In the genomic region with DNA sequence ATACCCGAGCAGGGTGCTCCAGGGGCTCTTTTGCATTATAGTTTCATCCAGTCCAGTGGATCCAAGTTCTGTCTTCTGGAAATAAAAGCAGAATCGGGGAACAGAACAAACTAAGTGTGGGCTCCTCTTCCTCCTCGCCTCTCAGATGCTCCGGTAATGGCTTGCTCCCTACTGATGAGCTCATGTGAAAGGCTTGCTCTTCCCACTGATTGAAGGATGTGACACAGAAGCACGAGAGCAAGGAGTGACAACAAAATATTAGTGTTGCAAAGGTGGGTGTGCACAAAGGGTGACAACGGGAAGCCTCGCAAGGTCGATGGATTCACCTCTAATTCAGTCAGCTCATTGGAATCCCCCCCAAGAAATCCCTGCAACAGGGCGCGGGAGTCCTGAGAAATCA, we compare ENCODE assay signal across 15 mouse cellular contexts. TPM values are rescaled to one million over a fixed set of nuclear protein-coding genes. Genes with fewer than 3 reads are reported as not detected.
DNase-seq lines count a peak whose midpoint lies in the region; ATAC-seq and TF ChIP-seq lines count a peak whose summit lies in the region.
"Had no signal": no experiment of that assay in that cellular context is flagged by ENCODE, and none has a peak within 500 bp of the region (broad histone marks: within the 10 kb centered on the region; RNA-seq: fewer than 3 reads in every experiment).

No protein-coding gene starts in this region.

- H3K36me3 ChIP-seq in hindbrain, embryonic 10.5 days: no peaks in the 10 kb centered on the region
- no peaks in the 10 kb centered on the region for H3K36me3 ChIP-seq in hindbrain, postnatal 0 days (ENCODE audit: insufficient read depth, low read length)
- H3K36me3 ChIP-seq in forebrain, embryonic 15.5 days: no peaks in the 10 kb centered on the region
- no peaks in the 10 kb centered on the region for H3K36me3 ChIP-seq in midbrain, embryonic 10.5 days
- no peaks in the 10 kb centered on the region for H3K36me3 ChIP-seq in neural tube, embryonic 11.5 days (ENCODE audit: control insufficient read depth, insufficient read depth, low read length)
- H3K36me3 ChIP-seq in heart, adult 2 months (ENCODE audit: control insufficient read depth, insufficient read depth, low read length): no peaks in the 10 kb centered on the region
- H3K36me3 ChIP-seq: embryonic facial prominence, embryonic 12.5 days; limb, embryonic 13.5 days had no signal

- no peak for TF ChIP-seq POLR2A in heart, adult 2 months (IDR thresholded peaks at IDR 0.05; ENCODE audit: insufficient read depth, low read depth, low read length)

- no peak for ATAC-seq in hindbrain, postnatal 0 days
- ATAC-seq in forebrain, embryonic 15.5 days (replicated peaks): no peak
- no peak for ATAC-seq in neural tube, embryonic 11.5 days (ENCODE audit: insufficient read depth, low FRiP score, low TSS enrichment)
- ATAC-seq: lung, postnatal 0 days had no signal

- no peak for TF ChIP-seq CTCF in hindbrain, postnatal 0 days (IDR thresholded peaks at IDR 0.05; ENCODE audit: low read depth)
- no peak for TF ChIP-seq CTCF in heart, adult 2 months (IDR thresholded peaks at IDR 0.05)

- no peaks in the 10 kb centered on the region for H3K79me2 ChIP-seq in heart, adult 2 months (replicated peaks; ENCODE audit: control insufficient read depth, insufficient read depth, low read length)

- H3K4me1 ChIP-seq in hindbrain, embryonic 10.5 days (replicated peaks): peaks cover 32% of the 10 kb centered on the region
- H3K4me1 ChIP-seq in hindbrain, postnatal 0 days (ENCODE audit: insufficient read depth, low read length): no peaks in the 10 kb centered on the region
- H3K4me1 ChIP-seq in forebrain, embryonic 15.5 days: peaks cover under 1% of the 10 kb centered on the region
- H3K4me1 ChIP-seq in midbrain, embryonic 10.5 days: peaks cover 16% of the 10 kb centered on the region
- peaks cover 8% of the 10 kb centered on the region for H3K4me1 ChIP-seq in neural tube, embryonic 11.5 days (ENCODE audit: control insufficient read depth, insufficient read depth, low read length)
- no peaks in the 10 kb centered on the region for H3K4me1 ChIP-seq in heart, adult 2 months (ENCODE audit: control insufficient read depth, insufficient read depth, low read length)
- H3K4me1 ChIP-seq: megakaryocyte, embryonic 14.5 days had no signal

- H3K27me3 ChIP-seq in hindbrain, embryonic 10.5 days (ENCODE audit: insufficient read depth, poor library complexity, severe bottlenecking): no peaks in the 10 kb centered on the region
- H3K27me3 ChIP-seq in hindbrain, postnatal 0 days (ENCODE audit: insufficient read depth, low read length): no peaks in the 10 kb centered on the region
- no peaks in the 10 kb centered on the region for H3K27me3 ChIP-seq in forebrain, embryonic 15.5 days
- H3K27me3 ChIP-seq in midbrain, embryonic 10.5 days (ENCODE audit: low read depth, poor library complexity, severe bottlenecking): no peaks in the 10 kb centered on the region
- no peaks in the 10 kb centered on the region for H3K27me3 ChIP-seq in neural tube, embryonic 11.5 days (ENCODE audit: control insufficient read depth, insufficient read depth, low read length)
- no peaks in the 10 kb centered on the region for H3K27me3 ChIP-seq in heart, adult 2 months (ENCODE audit: control insufficient read depth, insufficient read depth, low read length)
- H3K27me3 ChIP-seq: embryonic facial prominence, embryonic 12.5 days; limb, embryonic 13.5 days; megakaryocyte, embryonic 14.5 days had no signal

- intact Hi-C loops in heart, adult 2 months (cut with DNase I): no loop called here

- H3K4me3 ChIP-seq in hindbrain, embryonic 10.5 days: no peak overlapping the region
- H3K4me3 ChIP-seq in hindbrain, postnatal 0 days (ENCODE audit: low read length): no peak overlapping the region
- H3K4me3 ChIP-seq in forebrain, embryonic 15.5 days: no peak overlapping the region
- no peak overlapping the region for H3K4me3 ChIP-seq in midbrain, embryonic 10.5 days
- no peak overlapping the region for H3K4me3 ChIP-seq in neural tube, embryonic 11.5 days (ENCODE audit: low read depth, low read length)
- no peak overlapping the region for H3K4me3 ChIP-seq in heart, adult 2 months
- H3K4me3 ChIP-seq: embryonic facial prominence, embryonic 12.5 days; limb, embryonic 13.5 days; megakaryocyte, embryonic 14.5 days had no signal

- no peak overlapping the region for H3K4me2 ChIP-seq in hindbrain, postnatal 0 days (ENCODE audit: low read depth, low read length)
- H3K4me2 ChIP-seq in forebrain, embryonic 15.5 days (replicated peaks): no peak overlapping the region
- no peak overlapping the region for H3K4me2 ChIP-seq in neural tube, embryonic 11.5 days (ENCODE audit: low read depth)
- H3K4me2 ChIP-seq: embryonic facial prominence, embryonic 12.5 days; limb, embryonic 13.5 days had no signal

- 63% methylated on average over 10 of the region's 10 CpGs for WGBS in hindbrain, embryonic 10.5 days
- WGBS in hindbrain, postnatal 0 days: 59% methylated on average over 10 of the region's 10 CpGs
- 57% methylated on average over 10 of the region's 10 CpGs for WGBS in forebrain, embryonic 15.5 days
- WGBS in midbrain, embryonic 10.5 days: 74% methylated on average over 10 of the region's 10 CpGs
- 40% methylated on average over 10 of the region's 10 CpGs for WGBS in neural tube, embryonic 11.5 days
- WGBS in heart, adult 2 months: 63% methylated on average over 10 of the region's 10 CpGs

- peak overlapping the region; percentile 66 for H3K27ac ChIP-seq in hindbrain, embryonic 10.5 days
- H3K27ac ChIP-seq in hindbrain, postnatal 0 days: no peak overlapping the region
- H3K27ac ChIP-seq in forebrain, embryonic 15.5 days (replicated peaks): peak overlapping the region; percentile 15; the same call in 1 of the 2 replicates
- peak overlapping the region; percentile 56 for H3K27ac ChIP-seq in midbrain, embryonic 10.5 days (replicated peaks)
- H3K27ac ChIP-seq in neural tube, embryonic 11.5 days (ENCODE audit: low read depth, low read length): peak overlapping the region; percentile 60
- H3K27ac ChIP-seq in heart, adult 2 months: no peak overlapping the region
- H3K27ac ChIP-seq: embryonic facial prominence, embryonic 12.5 days; limb, embryonic 13.5 days; liver, embryonic 14.5 days had no signal

- TF ChIP-seq EP300 in heart, adult 2 months (IDR thresholded peaks at IDR 0.05; ENCODE audit: insufficient read depth, low read depth, low read length): no peak

- no peak for DNase-seq in hindbrain, embryonic 10.5 days (ENCODE audit: low spot score)
- DNase-seq in hindbrain, postnatal 0 days (ENCODE audit: low spot score): no peak
- no peak for DNase-seq in midbrain, embryonic 10.5 days (ENCODE audit: low spot score)
- DNase-seq in neural tube, embryonic 11.5 days (ENCODE audit: low spot score): no peak
- no peak for DNase-seq in heart, adult 2 months
- no peak for DNase-seq in urinary bladder, postnatal 14 days (ENCODE audit: low spot score)
- no peak for DNase-seq in spleen, postnatal 10 days (ENCODE audit: low spot score in 2 of 2)
- DNase-seq: cerebellum, postnatal 14 days; kidney, postnatal 4 days had no signal

- H3K9me3 ChIP-seq in hindbrain, embryonic 10.5 days: no peaks in the 10 kb centered on the region
- no peaks in the 10 kb centered on the region for H3K9me3 ChIP-seq in hindbrain, postnatal 0 days (ENCODE audit: low read length)
- no peaks in the 10 kb centered on the region for H3K9me3 ChIP-seq in forebrain, embryonic 15.5 days
- no peaks in the 10 kb centered on the region for H3K9me3 ChIP-seq in midbrain, embryonic 10.5 days (replicated peaks)
- H3K9me3 ChIP-seq in neural tube, embryonic 11.5 days (ENCODE audit: control insufficient read depth, low read length): no peaks in the 10 kb centered on the region
- H3K9me3 ChIP-seq: embryonic facial prominence, embryonic 12.5 days; limb, embryonic 13.5 days; megakaryocyte, embryonic 14.5 days had no signal

- H3K9ac ChIP-seq in hindbrain, postnatal 0 days (replicated peaks; ENCODE audit: low read length): no peak overlapping the region; the same call in 1 of the 2 replicates
- no peak overlapping the region for H3K9ac ChIP-seq in forebrain, embryonic 15.5 days (replicated peaks)
- no peak overlapping the region for H3K9ac ChIP-seq in neural tube, embryonic 11.5 days (ENCODE audit: low read length)
- no peak overlapping the region for H3K9ac ChIP-seq in heart, adult 2 months (ENCODE audit: low read depth, low read length)
- H3K9ac ChIP-seq: embryonic facial prominence, embryonic 12.5 days; limb, embryonic 13.5 days; liver, embryonic 14.5 days had no signal

RNA-seq across cellular contexts. Expression of a gene that starts 48.6 kb away (rescaled TPM):
- 295 and 388 TPM in 2 replicates for polyA plus RNA-seq in hindbrain, embryonic 10.5 days (2016; fragmentation: Nextera tagmentation; extraction: Ambion mirVana)
- total RNA-seq in hindbrain, postnatal 0 days (2014; rRNA removed): 95.5 and 101 TPM in 2 replicates
- polyA plus RNA-seq in hindbrain, postnatal 0 days (2015; fragmentation: Nextera tagmentation; extraction: Ambion mirVana): 92.9 and 97.8 TPM in 2 replicates
- 1,052 and 1,056 TPM in 2 replicates for polyA plus RNA-seq in forebrain, embryonic 15.5 days (2015; fragmentation: Nextera tagmentation; extraction: Ambion mirVana)
- 260 and 367 TPM in 2 replicates for polyA plus RNA-seq in midbrain, embryonic 10.5 days (2016; fragmentation: Nextera tagmentation; extraction: Ambion mirVana)
- 589 and 601 TPM in 2 replicates for polyA plus RNA-seq in neural tube, embryonic 11.5 days (2014; fragmentation: Nextera tagmentation; extraction: Ambion mirVana)
- total RNA-seq in heart, adult 2 months (2021): under 1 TPM in 1 of 2 experiments, not detected in 1; 0.05 TPM
- 0.02 and 0.03 TPM in 2 replicates for polyA plus RNA-seq in heart, adult 2 months (2012; rRNA removed)

Comparison
In these comparisons a context has a peak if more than half of its experiments do, and no peak if none do; other contexts are left out.
1. H3K27ac ChIP-seq: peak in hindbrain, embryonic 10.5 days (single experiment), forebrain, embryonic 15.5 days (single experiment), midbrain, embryonic 10.5 days (single experiment) and neural tube, embryonic 11.5 days (single experiment); none in hindbrain, postnatal 0 days (single experiment) and heart, adult 2 months (single experiment).
2. RNA of a gene that starts 48.6 kb away (polyA plus RNA-seq): 1,052 to 1,056 TPM in forebrain, embryonic 15.5 days, 589 to 601 TPM in neural tube, embryonic 11.5 days, 295 to 388 TPM in hindbrain, embryonic 10.5 days, 260 to 367 TPM in midbrain, embryonic 10.5 days and 92.9 to 97.8 TPM in hindbrain, postnatal 0 days; 0.02 to 0.03 TPM in heart, adult 2 months; every median in the first group is over 10 times any median in the second.